Mouse (Mus musculus): ENCODE results near the gene Sorbs2.
A peak's percentile ranks its signal among the peaks of the same experiment; 100 is the strongest.

Sorbs2 gene

DNA sequence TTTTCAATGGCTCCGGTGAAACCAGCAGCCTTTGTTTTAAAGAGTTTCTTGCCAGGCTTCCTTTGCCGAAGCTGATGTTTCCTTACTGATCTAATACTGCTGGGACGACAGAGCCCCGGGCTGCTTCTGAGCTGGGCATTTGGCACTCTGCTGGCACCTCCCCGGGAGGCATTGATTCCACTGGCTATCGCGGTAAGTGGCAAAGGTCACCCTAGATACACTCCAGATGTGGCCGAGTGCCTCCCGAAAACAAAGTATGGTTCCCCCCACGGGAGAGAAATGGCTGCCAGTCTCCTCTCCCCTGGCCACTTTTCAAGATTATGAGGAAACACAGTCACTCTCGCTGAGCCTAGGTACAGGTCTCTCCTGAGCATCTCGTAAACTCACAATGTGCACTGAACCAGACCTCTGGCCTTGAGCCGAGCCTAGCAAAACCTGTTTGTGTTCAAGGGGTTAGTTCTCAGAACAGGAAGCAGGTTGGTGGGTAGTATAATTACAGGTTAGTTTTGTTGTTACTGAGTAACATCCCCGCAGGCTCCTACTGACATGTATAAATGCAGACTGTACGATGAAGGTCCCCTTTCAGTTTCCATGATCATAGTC, 114.1 kb downstream of the Sorbs2 start:
- no peak for DNase-seq (ENCODE audit: low spot score in 2 of 2)

DNA sequence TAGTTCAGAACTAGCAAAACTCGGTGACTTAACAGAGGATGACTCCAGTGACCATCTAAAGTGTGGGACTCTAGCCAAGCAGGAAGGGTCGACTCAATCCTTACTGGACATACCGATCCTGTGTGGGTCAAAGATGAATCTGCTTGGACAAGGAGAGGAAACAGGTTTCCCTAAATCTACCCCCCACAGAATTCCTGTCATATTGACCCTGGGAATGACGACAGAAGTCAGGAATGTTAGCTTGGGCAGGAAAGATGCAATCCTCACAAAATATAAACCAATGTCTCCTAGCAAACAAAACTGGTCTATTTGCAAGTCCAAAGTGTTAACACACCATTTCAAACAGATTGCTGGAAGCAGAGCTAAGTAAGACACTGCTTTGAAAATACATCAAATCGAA, 118.8 kb downstream of the Sorbs2 start:
- DNase-seq (ENCODE audit: low spot score in 2 of 2): no peak

DNA sequence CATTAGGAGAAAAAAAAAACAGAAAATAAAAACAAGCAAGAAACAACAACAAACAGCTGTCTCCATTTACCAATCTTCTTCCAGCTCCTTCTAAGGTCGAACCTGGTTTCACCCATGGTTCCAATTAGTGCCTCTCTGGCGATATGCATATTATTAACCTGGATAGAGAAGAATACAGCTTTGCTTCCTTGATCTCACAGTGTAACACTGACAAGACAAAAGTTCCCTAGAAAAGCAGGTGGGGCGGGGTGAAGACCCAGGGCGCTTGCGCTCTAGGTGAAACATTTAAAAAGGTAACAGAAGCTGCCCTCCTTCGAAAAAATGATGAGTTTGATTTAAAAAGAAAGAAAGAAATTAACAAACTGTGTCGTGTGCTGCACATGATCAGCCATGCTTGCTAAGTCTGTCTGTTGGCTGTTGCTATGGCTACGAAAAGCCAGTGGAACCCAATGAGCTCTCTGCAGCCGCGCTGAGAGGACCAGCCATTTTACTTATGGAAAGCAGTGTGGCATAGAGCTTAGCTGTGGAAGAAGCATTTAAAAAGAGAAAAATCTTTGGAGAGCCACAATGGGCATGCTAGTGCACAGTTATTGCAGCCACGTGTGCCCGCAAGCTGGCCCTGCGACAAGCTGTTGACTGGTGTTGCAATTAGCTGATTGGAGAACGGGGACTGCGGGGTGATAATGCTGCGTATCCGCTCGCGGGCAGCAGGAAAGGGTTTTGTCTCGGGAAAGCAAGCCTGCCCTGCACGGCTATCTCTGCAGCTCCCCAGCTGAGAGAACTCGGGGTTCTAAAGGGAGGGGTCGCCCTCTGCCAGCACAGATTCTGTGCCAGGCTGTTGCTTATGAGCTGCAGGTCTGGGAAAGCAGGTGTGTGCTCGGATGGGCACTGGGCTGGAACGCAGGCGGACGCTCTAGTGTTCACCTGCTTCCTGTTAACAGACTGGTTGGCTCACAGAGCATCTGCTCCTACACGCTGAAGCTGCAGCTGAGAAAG, 120.0 kb downstream of the Sorbs2 start:
- DNase-seq (ENCODE audit: low spot score in 2 of 2): peak in 1 of 2 experiments; percentile 5

DNA sequence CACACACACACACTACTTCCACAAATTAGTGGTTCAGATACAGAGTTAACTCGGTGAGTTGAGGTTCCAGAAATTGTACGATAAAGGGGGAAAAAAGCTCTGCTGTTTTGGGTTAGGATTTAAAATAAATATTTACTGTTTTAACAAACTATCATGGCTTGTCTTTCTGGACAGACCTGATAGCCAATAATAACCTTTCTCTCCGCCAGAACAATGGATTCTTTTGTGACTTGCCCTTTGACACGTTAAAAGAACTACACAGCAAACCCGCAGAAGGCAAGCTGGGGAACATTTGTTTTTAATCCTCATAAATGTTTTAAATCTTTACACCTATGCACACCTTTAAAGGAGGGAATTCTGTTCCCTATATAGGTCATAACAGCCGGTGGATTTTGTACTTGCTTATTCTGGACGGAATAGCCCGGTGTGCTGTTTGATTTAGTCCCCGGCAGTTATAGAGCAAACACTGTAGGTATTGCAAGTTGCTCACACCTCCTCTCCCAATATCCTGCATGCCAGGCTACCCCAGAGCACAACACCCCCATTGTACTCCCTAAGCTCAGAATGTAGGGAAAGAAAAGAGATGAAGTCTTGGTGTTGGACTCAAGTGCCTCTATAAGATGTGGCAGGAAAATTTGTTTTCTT, 121.0 kb downstream of the Sorbs2 start:
- no peak for DNase-seq (ENCODE audit: low spot score in 2 of 2)

DNA sequence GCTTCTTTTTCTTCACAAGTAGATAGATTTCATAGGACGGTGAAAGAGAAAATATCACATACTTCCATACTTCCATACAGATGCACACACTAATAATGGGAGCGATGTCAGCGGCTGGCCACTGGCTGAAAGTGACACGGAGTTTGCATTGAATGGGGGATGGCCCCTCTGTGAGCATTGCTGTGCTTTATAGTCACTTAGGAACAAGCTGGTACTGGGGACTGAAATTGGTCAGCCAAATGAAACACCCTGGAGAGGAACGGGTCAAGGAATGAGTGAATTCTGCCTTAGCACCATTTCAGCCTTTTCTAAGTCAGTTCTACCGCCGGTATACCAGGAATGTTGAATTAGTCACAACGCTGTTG, 121.5 kb downstream of the Sorbs2 start:
- DNase-seq (ENCODE audit: low spot score in 2 of 2): no peak

DNA sequence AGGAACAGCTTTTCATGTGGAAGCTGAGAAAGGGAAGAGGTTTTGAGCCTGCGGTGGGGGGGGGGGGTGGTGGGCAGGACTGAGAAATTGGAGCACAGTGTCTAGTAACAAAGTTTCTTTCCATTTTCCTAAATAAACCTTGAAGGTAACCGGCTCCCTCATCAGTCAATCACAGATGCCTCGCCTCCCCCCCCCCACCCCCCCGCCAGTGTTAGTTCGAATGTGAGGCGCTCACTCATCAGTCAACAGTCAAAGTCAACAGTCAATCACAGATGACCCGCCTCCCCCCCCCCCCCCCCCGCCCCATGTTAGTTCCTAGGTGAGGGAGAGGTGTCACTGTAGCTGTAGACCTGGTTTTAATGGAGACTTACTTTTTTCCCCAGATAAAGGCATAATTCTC, 123.4 kb downstream of the Sorbs2 start:
- no peak for DNase-seq (ENCODE audit: low spot score in 2 of 2)

DNA sequence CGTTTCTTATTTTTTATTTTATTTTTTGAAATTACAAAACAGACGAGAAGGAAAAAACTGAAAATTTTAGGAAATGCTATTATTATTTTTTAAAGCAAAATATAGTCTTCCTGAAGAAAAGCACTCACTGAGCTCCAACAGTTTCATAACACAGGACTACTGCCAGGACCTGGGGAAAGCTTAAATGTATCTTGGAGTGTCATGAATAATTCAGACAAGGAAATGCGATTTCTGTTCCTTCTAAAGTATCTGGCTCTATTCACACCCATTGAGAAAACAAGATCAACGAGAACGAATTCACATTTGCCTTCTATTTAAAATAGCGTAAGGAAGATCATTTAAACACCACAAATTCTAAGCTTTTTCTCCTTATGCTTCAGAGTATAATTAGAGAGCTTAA, 127.6 kb downstream of the Sorbs2 start:
- no peak for DNase-seq (ENCODE audit: low spot score in 2 of 2)

DNA sequence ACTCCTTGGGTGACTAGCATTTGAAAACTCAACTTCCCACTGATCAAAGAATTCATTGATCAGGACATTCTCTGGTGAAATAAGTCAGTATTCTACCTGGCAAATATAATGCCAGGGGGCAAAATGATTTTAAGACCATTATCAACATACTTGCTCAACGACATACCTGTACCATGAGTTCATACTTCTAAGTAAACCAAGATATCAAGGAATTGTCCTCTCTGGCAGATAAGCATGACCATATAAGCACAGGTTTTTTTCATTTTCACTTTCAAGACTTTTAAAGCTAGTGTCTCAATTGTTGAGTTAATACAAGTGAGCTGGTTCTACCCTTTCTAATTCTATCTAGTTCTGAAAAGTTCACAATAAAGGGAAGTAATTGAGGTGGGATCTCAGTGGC, 130.2 kb downstream of the Sorbs2 start:
- DNase-seq (ENCODE audit: low spot score in 2 of 2): no peak

DNA sequence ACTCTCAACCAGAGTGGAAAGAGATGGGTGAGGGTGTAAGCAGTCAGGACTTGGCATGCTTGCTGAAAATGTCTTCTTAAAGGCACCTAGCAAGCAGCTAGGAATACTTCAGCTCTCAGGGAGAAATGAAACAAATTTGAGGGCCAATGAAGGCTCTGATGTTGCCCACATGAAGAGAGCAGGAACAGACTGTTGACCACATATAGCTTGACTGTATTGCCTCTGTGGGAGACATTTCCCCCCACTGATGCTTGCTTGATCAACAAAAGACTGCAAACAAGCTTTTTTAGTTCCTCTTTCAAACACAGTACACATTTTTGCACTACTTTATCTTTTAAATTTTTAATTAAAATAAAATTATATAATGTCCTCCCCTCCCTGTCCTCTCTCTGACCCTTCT, 131.9 kb downstream of the Sorbs2 start:
- DNase-seq (ENCODE audit: low spot score in 2 of 2): no peak

DNA sequence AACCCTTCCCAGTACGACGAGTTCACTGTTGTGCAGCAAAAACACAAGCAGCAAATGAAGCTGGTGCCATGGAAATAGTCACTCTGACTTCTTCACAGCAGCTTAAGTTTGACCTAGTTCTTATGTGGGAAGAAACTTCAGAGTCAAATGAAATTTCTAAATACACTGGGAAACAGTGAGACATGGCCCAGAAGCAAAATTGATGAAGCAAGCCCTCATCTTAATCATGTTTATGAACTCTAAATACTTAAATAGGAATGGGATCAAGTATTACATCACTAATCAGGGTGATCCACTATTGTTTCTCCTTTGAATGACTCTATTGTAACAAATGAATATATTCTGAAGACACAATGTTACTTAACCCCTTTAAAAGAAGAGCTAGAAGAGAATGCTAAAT, 137.1 kb downstream of the Sorbs2 start:
- no peak for DNase-seq (ENCODE audit: low spot score in 2 of 2)

DNA sequence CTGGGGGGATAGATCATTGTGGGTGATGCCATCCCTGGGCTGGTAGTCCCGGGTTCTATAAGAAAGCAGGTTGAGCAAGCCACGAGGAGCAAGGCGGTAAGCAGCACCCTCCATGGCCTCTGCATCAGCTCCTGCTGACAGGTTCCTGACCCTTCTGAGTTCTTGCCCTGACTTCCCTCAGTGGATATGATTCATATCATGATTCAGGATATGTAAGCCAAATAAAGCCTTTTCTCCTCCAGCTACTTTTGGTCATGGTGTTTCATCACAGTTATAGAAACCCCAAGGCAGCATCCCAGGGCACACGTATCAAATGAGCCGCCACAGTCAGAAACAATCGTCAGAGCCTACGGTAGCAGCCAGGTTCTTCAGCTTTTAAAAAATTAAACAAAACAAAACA, 141.5 kb downstream of the Sorbs2 start:
- no peak for DNase-seq (ENCODE audit: low spot score in 2 of 2)

DNA sequence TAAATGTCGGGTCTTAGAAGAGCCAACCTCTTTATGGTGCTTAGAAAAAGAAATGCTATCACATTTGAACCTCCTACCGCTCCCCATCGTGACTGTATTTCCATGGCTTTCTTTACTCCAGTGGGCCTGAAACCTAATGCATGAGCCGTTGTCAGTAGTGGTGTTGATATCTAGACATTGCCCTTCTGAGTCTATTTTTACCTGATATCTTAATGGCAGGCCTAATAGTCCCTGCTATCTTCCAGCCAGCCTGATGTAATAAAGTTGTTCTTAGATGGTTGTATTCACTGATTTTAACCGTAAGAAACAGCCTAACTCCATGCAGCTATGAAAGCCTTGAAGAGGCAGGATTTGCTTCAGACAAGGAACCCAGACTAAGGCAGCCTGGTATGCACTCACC, 142.4 kb downstream of the Sorbs2 start:
- no peak for DNase-seq (ENCODE audit: low spot score in 2 of 2)

DNA sequence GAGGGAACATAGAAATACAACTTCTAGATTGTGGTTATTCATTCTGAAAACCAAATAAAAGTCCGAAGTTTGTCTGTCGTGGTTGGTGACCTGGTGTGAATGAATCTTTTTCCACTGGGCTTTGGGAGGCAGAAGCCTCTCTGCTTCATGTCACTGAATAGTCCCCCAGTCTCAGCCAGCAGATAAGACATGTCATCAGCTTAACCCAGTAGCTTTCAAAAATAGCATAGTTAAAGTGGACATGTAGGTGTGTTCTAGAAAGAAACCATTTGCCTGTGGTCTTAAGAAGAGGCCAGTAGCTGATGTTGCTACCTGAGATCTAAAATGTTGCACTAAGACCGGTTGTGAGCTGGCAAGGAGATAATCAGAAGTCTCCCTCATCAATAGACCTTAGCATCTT, 150.4 kb downstream of the Sorbs2 start:
- no peak for DNase-seq (ENCODE audit: low spot score in 2 of 2)

DNA sequence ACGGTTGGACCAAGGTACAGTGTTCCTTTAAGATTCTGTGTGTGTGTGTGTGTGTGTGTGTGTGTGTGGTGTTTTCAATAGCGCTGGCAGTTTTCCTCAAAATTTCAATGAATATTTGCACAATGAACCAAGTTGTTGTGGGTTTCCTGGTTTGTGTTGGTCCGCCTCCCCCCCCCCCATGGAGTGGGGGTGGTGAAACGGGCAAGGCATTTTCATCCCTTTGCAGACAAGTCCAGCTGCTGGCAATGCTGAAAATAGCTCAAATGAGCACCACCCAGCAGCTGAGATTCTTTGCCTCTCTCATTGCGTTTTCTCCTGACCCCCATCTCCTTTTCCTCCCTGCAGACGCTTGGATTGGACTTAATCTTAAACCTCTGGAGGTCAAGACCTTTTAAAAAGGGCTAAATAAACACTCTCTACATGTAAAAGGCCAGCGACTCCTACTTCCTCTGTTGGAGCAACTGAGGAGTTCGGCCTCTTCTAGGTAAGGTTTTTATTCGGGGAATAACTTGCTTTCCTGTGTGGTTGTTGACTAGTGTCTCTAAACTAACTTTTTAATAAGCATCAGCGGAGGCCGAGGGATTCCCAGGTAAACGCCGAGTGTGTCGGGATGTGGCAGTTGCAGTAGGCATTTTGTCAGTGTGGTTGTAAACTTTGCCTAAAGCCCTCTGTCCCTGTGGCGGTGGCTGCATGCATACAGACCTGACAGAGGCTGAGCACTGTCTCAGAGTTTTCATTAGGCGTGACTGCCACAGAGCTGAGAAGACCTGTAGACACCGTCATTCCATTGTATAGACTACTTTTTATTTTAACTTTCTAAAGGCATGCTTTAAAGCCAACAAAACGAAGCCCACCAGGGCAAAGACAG, 151.1 kb downstream of the Sorbs2 start:
- DNase-seq (ENCODE audit: low spot score in 2 of 2): no peak

DNA sequence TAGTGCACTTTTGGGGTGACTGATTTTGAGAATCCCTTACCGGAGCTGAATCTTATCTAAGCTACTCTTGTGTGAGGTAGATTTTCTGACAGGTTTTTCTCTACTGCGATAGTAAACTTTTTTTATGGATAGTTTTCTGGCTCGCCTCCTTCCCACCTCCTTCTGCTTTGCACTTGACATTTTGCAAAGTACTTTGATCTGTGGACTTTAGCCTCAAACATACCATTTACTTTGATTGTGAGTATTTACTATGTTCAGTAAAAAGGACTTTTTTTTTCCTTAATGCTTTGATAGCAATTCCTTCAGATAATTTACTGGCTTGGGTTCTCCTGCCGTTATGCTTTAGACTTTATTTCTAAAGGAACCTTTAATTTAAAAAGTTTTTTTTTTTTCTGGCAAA, 151.9 kb downstream of the Sorbs2 start:
- DNase-seq (ENCODE audit: low spot score in 2 of 2): no peak

DNA sequence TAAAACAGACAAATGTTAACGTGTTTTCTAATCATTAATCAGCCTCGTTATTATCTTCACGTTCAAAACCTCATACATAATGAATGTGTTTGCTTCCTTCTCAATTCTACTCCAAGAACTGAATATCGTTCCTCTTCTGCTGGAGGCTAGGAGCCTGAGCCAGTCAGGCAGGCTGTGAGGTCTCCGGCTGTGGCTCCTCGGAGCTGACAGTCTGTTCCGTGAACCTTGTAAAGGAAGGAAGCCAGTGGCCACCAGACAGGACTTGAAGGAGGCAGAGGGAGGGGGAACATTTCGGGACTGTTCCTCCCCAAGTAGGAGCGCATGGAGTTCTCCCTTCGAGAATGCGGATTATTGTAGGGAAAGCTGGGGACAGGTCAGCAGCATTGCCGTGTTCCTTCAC, 153.0 kb downstream of the Sorbs2 start:
- no peak for DNase-seq (ENCODE audit: low spot score in 2 of 2)

DNA sequence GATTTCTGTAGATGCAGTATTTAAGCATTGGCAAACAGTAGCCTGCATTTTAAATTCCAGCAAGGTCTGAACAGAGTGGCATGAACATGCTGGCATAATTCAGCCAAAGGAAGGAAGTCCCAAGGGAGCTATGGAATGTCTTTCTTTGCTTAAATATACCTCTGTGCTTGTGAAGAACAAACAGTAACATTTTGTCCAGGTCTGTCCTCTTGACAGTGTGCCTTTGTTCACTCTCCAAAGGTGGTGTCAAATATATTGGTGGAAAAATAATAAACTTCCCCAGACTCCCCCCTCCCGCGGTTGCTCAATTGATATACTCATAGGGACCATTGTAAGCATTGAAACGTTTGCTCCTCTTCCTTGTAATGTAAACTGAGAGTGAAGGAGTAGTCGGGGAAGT, 154.0 kb downstream of the Sorbs2 start:
- DNase-seq (ENCODE audit: low spot score in 2 of 2): no peak

DNA sequence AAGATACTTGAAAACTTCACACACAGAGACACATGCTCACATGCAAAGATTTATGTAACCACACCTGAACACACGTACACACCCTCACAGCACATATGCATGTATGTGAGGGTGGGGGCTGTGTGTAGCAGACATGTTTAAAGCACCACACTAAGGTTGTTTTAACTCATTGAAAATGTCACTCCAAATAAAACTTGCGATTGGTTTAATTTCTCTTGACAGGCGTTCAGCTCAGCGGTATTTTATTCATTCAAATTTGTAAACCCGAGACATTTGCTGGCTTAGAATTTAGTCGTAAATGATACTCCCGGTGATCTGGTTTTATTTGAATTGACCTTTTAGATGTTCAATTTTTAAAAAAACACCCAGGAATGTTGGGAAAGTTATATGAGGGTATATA, 158.6 kb downstream of the Sorbs2 start:
- no peak for DNase-seq (ENCODE audit: low spot score in 2 of 2)

DNA sequence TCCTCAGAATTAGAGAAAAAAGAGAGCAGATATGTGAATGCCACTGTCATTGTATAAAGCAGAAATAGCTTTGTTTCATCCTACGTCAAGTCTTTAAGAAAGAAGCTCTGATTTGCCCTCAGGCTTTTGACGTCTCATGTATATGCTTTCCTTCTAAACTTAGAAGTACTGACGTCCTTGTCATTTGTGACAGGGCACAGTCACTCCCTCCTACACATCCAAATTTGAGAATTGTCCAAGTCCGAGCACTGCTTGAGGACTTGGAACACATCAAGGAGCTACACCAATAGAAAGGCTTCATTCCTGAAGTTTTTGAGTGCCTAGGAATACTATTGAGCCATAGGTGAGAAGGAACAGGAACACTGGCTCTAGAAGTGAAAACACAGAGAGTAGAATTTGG, 165.6 kb downstream of the Sorbs2 start:
- no peak for DNase-seq (ENCODE audit: low spot score in 2 of 2)

DNA sequence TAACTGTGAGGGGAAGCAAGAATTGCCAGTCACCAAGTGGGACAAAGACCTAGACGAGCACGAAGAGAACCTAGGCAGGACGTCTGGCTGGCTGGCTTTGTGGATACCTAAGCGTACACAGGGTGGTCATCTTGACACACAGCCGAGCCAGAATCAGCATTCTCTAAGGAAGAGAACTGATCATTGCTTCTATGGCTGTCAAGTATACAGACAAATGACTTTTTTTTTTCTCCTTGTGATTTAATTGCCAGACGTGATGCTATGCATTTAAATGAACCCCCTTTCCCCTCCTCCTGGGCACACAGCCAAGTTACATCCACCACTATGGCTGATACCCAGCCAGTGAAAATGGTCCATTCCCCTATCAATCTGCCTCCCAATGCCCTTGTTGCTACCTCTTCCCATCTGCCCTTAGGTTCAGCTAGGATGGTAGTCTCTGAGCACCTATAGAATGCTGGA, 168.3 kb downstream of the Sorbs2 start:
- no peak for DNase-seq (ENCODE audit: low spot score in 2 of 2)

DNA sequence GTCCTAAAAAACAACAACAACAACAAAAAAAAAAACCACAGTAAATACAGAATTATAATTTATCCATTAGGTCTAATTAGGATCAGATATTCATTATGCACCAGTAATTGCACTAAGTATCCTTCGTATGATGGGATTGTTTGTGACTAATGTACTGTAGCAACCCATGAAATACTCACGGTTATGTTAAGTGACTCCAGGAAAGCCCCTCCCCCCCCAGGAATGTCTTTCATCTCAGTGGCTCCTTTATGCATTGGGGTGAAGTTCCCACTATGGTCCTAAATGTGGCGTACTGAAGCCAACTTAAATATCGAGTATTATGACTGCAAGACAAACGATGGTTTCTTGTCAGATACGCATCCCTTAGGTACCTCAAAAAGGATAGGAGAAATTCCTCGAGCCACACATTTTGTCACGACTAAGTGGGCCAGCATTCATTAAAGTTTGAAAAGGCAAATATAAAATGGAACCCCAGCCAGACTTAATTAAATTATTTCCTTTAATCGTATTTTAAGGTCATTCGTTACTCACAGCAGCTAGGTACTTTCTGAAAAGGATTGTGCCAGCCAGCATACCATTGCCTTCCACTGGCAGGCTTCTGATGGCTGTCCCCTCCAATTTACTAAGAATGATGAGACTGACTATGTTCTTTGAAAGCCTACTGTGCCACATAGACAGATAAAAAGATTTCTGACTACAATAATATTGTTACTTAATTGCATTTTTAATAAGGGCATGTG, 169.7 kb downstream of the Sorbs2 start:
- no peak for DNase-seq (ENCODE audit: low spot score in 2 of 2)

All from spleen, postnatal 14 days (tissue).